Mouse (Mus musculus): ENCODE results near the gene Dsel. TPM values are rescaled to one million over a fixed set of nuclear protein-coding genes. Genes with fewer than 3 reads are reported as not detected.

Gene Dsel
- not detected in 2 replicates for total RNA-seq (2012; rRNA removed)
- not detected in 2 replicates for total RNA-seq (2014; rRNA removed)
- polyA plus RNA-seq (2012; ENCODE audit: insufficient read length, low read depth), result not detected in 2 replicates

- no peak for TF ChIP-seq E2F4 (IDR thresholded peaks at IDR 0.05; ENCODE audit: insufficient replicate concordance, low read depth, low read length)
- TF ChIP-seq CHD2 (IDR thresholded peaks at IDR 0.05; ENCODE audit: low read length), result no peak
- no peak for TF ChIP-seq BHLHE40 (IDR thresholded peaks at IDR 0.05; ENCODE audit: low read depth, low read length)
- TF ChIP-seq CTCF (conservative IDR thresholded peaks at IDR 0.05 in 1 of 2, IDR thresholded peaks at IDR 0.05 in 1 of 2; ENCODE audit: low read depth in 2 of 2, low read length in 2 of 2), result no peak
- TF ChIP-seq POLR2AphosphoS2 (IDR thresholded peaks at IDR 0.05; ENCODE audit: low read depth, low read length), result no peak
- no peak for TF ChIP-seq ZKSCAN1 (IDR thresholded peaks at IDR 0.05; ENCODE audit: borderline replicate concordance, low read depth, low read length)
- TF ChIP-seq NRF1 (IDR thresholded peaks at IDR 0.05; ENCODE audit: low read depth, low read length), result no peak
- TF ChIP-seq ZC3H11A (IDR thresholded peaks at IDR 0.05; ENCODE audit: low read depth, low read length), result no peak
- no peak for TF ChIP-seq ELF1 (IDR thresholded peaks at IDR 0.05; ENCODE audit: low read depth, low read length)
- TF ChIP-seq ETS1 (conservative IDR thresholded peaks at IDR 0.05; ENCODE audit: low read depth, low read length), result no peak
- TF ChIP-seq HCFC1 (IDR thresholded peaks at IDR 0.05; ENCODE audit: low read depth, low read length), result no peak
- Histone ChIP-seq H3K4me2 (ENCODE audit: insufficient read depth, low read depth, poor library complexity, severe bottlenecking) (no peak within 1 kb of the TSS), H3K36me3 (replicated peaks in 1 of 2; ENCODE audit: control insufficient read depth in 1 of 2, insufficient read depth in 1 of 2, low read length in 1 of 2) (no peaks in the 10 kb centered on the region), H3K9ac (ENCODE audit: insufficient read depth, low read depth) (no peak within 1 kb of the TSS), H3K27me3 (replicated peaks) (no peaks in the 10 kb centered on the region), H3K79me2 (replicated peaks; ENCODE audit: control insufficient read depth, extremely low read depth, insufficient read depth, poor library complexity, severe bottlenecking) (no peaks in the 10 kb centered on the region), H3K4me3 (replicated peaks in 1 of 3; ENCODE audit: low read depth in 2 of 3, low read length in 2 of 3, poor library complexity in 1 of 3) (no peak within 1 kb of the TSS), H3K4me1 (ENCODE audit: control insufficient read depth in 1 of 2, insufficient read depth in 2 of 2) (no peaks in the 10 kb centered on the region), H3K27ac (ENCODE audit: insufficient read depth, low read depth) (no peak within 1 kb of the TSS), H3K9me3 (replicated peaks; ENCODE audit: low read length) (peaks cover 32% of the 10 kb centered on the region)
- dilution Hi-C loops (cut with MboI; ENCODE audit: extremely low pct_ligation_motif_present, extremely low pct_unique_long_range_greater_than_20kb, low sequenced_read_pairs), result no loop called here
- no peak for DNase-seq (ENCODE audit: extremely low read depth)
- in situ Hi-C loops (cut with MboI; ENCODE audit: low pct_ligation_motif_present, low pct_unique_long_range_greater_than_20kb, low sequenced_read_pairs), result no loop called here
Measured at GRCm38 (mm10) chr1:111864779-111865165, at the start of gene Dsel. Dsel (minus strand) TSS chr1:111864918.

GRCm38 (mm10) chr1:111911424-111911823, 46.7 kb upstream of the Dsel start:
- no peak for DNase-seq (ENCODE audit: extremely low read depth)
- no peaks in the 10 kb centered on the region for H3K27me3 ChIP-seq (replicated peaks)
- no peaks in the 10 kb centered on the region for H3K36me3 ChIP-seq (replicated peaks in 1 of 2; ENCODE audit: control insufficient read depth in 1 of 2, insufficient read depth in 1 of 2, low read length in 1 of 2)
- H3K27ac ChIP-seq (ENCODE audit: insufficient read depth, low read depth), result no peak overlapping the region
- H3K4me1 ChIP-seq (ENCODE audit: control insufficient read depth in 1 of 2, insufficient read depth in 2 of 2), result no peaks in the 10 kb centered on the region
- peaks cover 8% of the 10 kb centered on the region for H3K9me3 ChIP-seq (replicated peaks; ENCODE audit: low read length)
- no peak for TF ChIP-seq RCOR1 (conservative IDR thresholded peaks at IDR 0.05; ENCODE audit: low read depth, low read length)
- TF ChIP-seq MAFK (IDR thresholded peaks at IDR 0.05; ENCODE audit: insufficient replicate concordance, low read length), result no peak
- no peak for TF ChIP-seq POLR2AphosphoS2 (IDR thresholded peaks at IDR 0.05; ENCODE audit: low read depth, low read length)
- no peak for TF ChIP-seq EP300 (IDR thresholded peaks at IDR 0.05; ENCODE audit: low read length)
- no peak for TF ChIP-seq RAD21 (IDR thresholded peaks at IDR 0.05; ENCODE audit: low read depth, low read length)
- no peak for TF ChIP-seq NELFE (IDR thresholded peaks at IDR 0.05; ENCODE audit: low read depth, low read length)
- no peak for TF ChIP-seq MXI1 (IDR thresholded peaks at IDR 0.05; ENCODE audit: low read depth, low read length)
- no peak for TF ChIP-seq GABPA (IDR thresholded peaks at IDR 0.05; ENCODE audit: insufficient replicate concordance, low read depth, low read length)
- no peak for TF ChIP-seq JUN (IDR thresholded peaks at IDR 0.05; ENCODE audit: insufficient read depth, low read depth, low read length)
- TF ChIP-seq JUND (conservative IDR thresholded peaks at IDR 0.05; ENCODE audit: low read depth, low read length), result no peak
- TF ChIP-seq MAZ (IDR thresholded peaks at IDR 0.05; ENCODE audit: low read depth, low read length), result no peak
- TF ChIP-seq POLR2A (IDR thresholded peaks at IDR 0.05; ENCODE audit: low read depth, low read length), result no peak
- no peak for TF ChIP-seq ZMIZ1 (IDR thresholded peaks at IDR 0.05; ENCODE audit: low read depth, low read length)
- no peaks in the 10 kb centered on the region for H3K79me2 ChIP-seq (replicated peaks; ENCODE audit: control insufficient read depth, extremely low read depth, insufficient read depth, poor library complexity, severe bottlenecking)
- in situ Hi-C loops (cut with MboI; ENCODE audit: low pct_ligation_motif_present, low pct_unique_long_range_greater_than_20kb, low sequenced_read_pairs) (no loop called here), dilution Hi-C loops (cut with MboI; ENCODE audit: extremely low pct_ligation_motif_present, extremely low pct_unique_long_range_greater_than_20kb, low sequenced_read_pairs) (no loop called here)
- no peak overlapping the region for H3K4me2 ChIP-seq (ENCODE audit: insufficient read depth, low read depth, poor library complexity, severe bottlenecking)
- H3K9ac ChIP-seq (ENCODE audit: insufficient read depth, low read depth), result no peak overlapping the region
- no peak overlapping the region for H3K4me3 ChIP-seq (replicated peaks in 1 of 3; ENCODE audit: low read depth in 2 of 3, low read length in 2 of 3, poor library complexity in 1 of 3)

Measured in CH12.LX (cell line).